Mouse (Mus musculus): Measurements from ENCODE around the gene Rcvrn. TPM values are rescaled to one million over a fixed set of nuclear protein-coding genes. Genes with fewer than 3 reads are reported as not detected.

The Rcvrn gene
- polyA plus RNA-seq (2016; fragmentation: Nextera tagmentation; extraction: Ambion mirVana) = not detected in 2 replicates

DNA sequence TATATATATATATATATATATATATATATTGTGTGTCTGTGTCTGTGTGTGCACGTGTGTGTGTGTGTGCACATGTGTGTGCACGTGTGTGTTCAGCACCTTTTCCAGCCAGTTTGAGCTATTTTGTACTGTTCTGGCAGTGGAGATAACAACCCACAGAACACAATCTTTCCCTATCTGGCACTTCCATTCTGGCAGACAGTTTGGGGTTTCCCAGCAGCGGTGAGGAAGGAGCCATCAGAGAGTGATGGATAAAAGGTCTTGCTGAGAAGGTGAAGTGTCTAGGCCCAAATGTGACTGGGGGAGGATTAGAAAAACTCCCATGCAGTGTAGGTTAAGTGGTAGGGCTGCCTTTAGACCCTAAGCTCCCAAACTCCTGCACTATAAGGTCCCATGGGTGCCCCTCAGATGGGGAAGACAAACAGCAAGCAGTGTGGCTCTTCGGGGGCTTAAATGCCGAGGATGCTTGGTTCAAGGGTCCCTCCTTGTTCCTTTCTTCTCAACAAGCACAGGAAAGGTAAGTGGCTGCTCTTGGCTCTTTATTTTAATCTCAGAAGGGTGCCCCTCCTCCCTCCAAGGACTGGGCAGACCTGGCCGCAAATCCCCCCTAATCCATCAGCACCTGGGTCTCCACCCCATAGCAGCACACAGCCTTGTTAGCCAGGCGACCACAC lies at the start of gene Rcvrn:
Gene Rcvrn, plus strand, starts transcription at position 624 of the 674 bp plus-strand sequence.
- WGBS = 59% methylated on average over 7 of the region's 7 CpGs
- Histone ChIP-seq H3K4me1 (no peaks in the 10 kb centered on the region), H3K27me3 (ENCODE audit: insufficient read depth, poor library complexity, severe bottlenecking) (peaks cover 13% of the 10 kb centered on the region)

DNA sequence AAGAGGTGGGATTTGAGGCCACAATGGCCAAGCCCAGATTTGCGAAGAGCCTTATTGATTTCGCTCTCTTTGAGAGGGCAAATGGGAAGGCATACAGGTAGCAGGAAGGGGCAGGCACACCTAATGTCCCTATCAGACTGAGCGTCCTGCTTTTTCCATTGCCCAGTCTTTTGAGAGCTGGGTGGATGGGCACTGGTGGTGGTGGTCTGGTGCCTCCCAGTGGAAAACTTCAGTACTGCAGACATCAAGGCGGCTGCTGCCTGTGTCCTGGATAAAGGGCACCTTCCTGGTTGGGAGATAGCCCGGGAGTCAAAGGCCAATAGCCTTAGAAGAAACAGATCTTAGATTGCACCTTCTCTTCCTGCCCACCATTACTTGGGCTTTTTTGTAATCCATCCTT lies 47.4 kb upstream of the Rcvrn start:
- H3K4me3 ChIP-seq = no peak overlapping the region
- no peak for DNase-seq (ENCODE audit: low spot score)
- no peaks in the 10 kb centered on the region for H3K9me3 ChIP-seq
- WGBS = 23% methylated on average over 5 of the region's 5 CpGs
- H3K27ac ChIP-seq = no peak overlapping the region
- H3K27me3 ChIP-seq (ENCODE audit: insufficient read depth, poor library complexity, severe bottlenecking) = peaks cover 4% of the 10 kb centered on the region; the same call in 1 of the 2 replicates
- no peaks in the 10 kb centered on the region for H3K36me3 ChIP-seq
- peaks cover 11% of the 10 kb centered on the region for H3K4me1 ChIP-seq

More for the DNA sequence above, at the start of gene Rcvrn:
- H3K9me3 ChIP-seq = no peaks in the 10 kb centered on the region
- no peak within 1 kb of the TSS for H3K27ac ChIP-seq
- DNase-seq (ENCODE audit: low spot score) = no peak
- H3K4me3 ChIP-seq = no peak within 1 kb of the TSS
- H3K36me3 ChIP-seq = no peaks in the 10 kb centered on the region

DNA sequence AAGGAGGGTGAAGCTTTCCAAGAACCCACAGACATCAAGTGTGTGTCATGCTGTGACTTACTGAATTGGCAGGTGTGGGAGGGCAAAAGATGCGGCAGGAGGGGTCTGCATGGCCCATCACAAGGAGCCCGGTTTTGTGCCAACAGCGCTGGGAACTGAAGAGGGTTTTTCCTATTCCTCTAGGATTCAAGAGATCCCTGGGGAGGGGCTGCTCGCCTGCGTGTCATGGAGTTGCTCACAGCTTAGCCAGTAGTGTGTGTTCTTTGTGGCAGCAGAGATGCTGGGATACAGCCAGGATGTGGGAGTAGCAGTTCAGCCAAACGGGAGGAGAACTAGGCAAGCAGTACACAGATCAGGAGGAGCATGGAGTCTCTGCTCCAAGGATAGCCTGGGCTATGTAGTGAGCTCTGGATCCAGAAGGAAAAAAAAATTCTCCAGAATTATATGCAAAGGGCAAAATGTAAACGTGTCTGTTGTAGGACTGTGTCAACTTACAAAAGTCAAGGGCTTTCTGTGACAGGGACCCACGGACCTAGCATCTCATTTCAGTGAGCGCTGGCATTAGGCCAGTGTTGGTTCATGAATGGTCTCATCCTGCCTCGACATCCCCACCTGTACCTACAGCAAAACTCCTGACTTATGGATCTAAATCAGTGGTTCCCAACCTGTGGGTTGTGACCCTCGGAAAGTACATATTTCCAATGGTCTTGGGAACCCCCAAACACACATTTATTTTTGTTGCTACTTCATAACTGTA lies 46.3 kb upstream of the Rcvrn start:
- DNase-seq (ENCODE audit: low spot score) = no peak
- Histone ChIP-seq H3K27ac (no peak overlapping the region), H3K4me3 (no peak overlapping the region), H3K9me3 (no peaks in the 10 kb centered on the region), H3K27me3 (ENCODE audit: insufficient read depth, poor library complexity, severe bottlenecking) (peaks cover 8% of the 10 kb centered on the region; the same call in 1 of the 2 replicates), H3K36me3 (no peaks in the 10 kb centered on the region), H3K4me1 (peaks cover 12% of the 10 kb centered on the region)
- WGBS = 71% methylated on average over 11 of the region's 11 CpGs

DNA sequence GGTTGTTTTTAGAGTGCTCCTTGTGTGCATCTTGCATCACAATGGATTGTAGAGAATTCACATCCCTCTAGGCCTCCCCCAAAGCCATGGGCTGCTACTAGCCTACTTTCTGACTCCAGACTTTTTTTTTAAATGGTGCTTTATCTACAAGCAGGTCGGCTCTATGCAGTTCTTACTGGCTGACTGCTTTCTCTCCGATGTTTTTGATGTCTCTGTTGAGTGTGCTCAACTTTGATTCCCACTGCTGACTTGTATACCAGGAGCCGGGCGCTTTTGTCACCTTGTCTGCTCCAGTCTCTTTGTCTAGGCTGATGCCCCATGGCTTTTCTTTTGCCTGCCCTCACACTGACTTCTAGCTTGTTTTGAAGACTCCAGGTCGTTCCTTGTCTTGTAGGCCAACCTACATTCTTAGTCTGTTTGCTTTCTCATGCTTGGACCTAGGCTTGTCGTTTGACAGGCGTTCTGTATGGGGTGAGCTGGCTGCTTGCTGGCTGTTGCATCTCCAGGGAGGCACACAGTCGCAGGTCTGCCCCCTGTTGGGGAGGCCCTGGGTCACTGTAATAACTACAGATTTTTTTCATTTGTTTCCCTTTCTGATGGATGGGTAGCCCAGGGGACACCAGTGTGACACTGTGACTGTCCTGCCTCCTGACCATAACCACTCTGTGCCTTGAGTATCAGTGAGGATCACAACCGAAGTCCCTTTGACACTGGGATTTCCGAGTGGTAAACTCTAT lies 45.0 kb upstream of the Rcvrn start:
- H3K9me3 ChIP-seq = no peaks in the 10 kb centered on the region
- peaks cover 12% of the 10 kb centered on the region for H3K4me1 ChIP-seq
- H3K36me3 ChIP-seq = no peaks in the 10 kb centered on the region
- DNase-seq (ENCODE audit: low spot score) = no peak
- no peak overlapping the region for H3K27ac ChIP-seq
- no peak overlapping the region for H3K4me3 ChIP-seq
- H3K27me3 ChIP-seq (ENCODE audit: insufficient read depth, poor library complexity, severe bottlenecking) = peaks cover 10% of the 10 kb centered on the region; the same call in 1 of the 2 replicates
- 56% methylated on average over 10 of the region's 10 CpGs for WGBS

DNA sequence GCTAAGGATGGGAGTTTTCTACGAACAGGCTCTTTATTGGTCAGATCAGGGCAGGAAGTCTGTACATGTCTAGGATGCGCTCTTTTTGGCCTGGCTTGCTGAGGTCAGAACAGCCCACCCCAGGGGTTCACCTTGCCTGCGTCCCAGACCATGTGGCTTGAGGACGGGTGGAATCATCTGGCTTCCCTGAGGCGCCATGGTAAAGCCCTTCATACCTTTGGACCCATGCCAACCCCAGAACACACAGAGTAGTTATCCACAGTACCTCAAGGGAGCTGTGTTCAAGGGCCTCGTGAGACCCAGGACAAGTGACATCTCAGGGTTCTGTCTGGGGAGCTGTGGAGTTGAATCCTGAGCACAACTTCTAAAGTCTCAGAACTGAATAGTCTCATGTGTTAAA lies 43.4 kb upstream of the Rcvrn start:
- no peaks in the 10 kb centered on the region for H3K9me3 ChIP-seq
- peaks cover 10% of the 10 kb centered on the region; the same call in 1 of the 2 replicates for H3K27me3 ChIP-seq (ENCODE audit: insufficient read depth, poor library complexity, severe bottlenecking)
- peaks cover 21% of the 10 kb centered on the region for H3K4me1 ChIP-seq
- H3K36me3 ChIP-seq = no peaks in the 10 kb centered on the region
- DNase-seq (ENCODE audit: low spot score) = no peak
- H3K4me3 ChIP-seq = no peak overlapping the region
- WGBS = 79% methylated on average over 6 of the region's 6 CpGs
- no peak overlapping the region for H3K27ac ChIP-seq

DNA sequence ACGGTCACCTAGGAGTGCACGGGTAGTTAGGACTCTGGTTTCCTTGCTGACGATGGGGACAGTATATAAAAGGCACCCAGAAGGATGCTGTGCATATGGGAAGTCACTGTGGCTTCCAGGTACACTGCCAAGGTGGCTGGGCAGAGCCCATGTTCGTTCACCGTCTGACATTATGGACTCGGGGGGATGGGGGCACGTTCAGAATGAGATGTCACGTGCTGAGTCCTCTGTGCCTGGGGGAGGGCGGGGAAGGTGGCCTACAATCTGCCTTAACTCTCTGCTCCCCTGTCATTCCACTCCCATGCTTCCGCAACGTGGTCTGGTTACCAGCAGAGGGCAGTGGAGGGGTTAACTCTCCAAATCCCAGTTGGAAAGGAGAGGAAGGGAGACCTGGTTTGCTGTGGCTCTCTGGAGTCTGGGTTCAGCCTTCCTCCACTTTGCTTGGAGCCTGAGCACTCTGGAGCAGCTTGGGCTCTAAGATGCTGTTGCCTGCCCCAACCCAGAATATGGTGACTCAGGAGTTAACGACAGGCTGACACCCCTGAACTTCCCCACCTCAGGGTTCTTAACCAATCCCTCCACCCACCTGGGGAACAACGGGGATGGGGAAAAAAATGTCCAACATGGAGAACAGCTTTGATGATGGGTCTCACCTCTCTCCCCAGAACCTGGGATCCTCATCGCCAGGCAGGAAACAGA lies 42.8 kb upstream of the Rcvrn start:
- 21% methylated on average over 14 of the region's 14 CpGs for WGBS
- H3K4me3 ChIP-seq = no peak overlapping the region
- no peak for DNase-seq (ENCODE audit: low spot score)
- H3K36me3 ChIP-seq = no peaks in the 10 kb centered on the region
- H3K4me1 ChIP-seq = peaks cover 24% of the 10 kb centered on the region
- H3K9me3 ChIP-seq = no peaks in the 10 kb centered on the region
- peaks cover 13% of the 10 kb centered on the region; the same call in 1 of the 2 replicates for H3K27me3 ChIP-seq (ENCODE audit: insufficient read depth, poor library complexity, severe bottlenecking)
- no peak overlapping the region for H3K27ac ChIP-seq

DNA sequence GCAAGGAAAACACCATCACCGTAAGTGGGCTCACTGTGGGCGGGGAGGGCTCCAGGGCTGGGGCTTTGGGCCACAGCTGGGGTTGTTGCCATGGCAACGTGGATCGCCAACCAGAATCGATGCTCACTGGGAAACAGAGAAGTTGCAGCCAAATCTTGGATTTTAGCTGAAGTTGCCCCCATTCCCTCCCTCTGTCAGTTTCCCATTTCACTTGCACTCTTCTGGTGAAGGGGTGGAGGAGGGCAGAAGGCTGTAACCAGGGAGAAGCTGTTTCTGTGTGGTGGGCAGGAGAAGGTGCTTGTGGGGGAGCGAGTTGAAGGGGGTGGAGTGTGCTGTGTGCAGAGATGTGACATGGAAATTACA lies 42.3 kb upstream of the Rcvrn start:
- Histone ChIP-seq H3K4me1 (peaks cover 24% of the 10 kb centered on the region), H3K36me3 (no peaks in the 10 kb centered on the region), H3K9me3 (no peaks in the 10 kb centered on the region), H3K27ac (no peak overlapping the region), H3K27me3 (ENCODE audit: insufficient read depth, poor library complexity, severe bottlenecking) (peaks cover 13% of the 10 kb centered on the region; the same call in 1 of the 2 replicates), H3K4me3 (no peak overlapping the region)
- WGBS = 41% methylated on average over 6 of the region's 6 CpGs
- no peak for DNase-seq (ENCODE audit: low spot score)

DNA sequence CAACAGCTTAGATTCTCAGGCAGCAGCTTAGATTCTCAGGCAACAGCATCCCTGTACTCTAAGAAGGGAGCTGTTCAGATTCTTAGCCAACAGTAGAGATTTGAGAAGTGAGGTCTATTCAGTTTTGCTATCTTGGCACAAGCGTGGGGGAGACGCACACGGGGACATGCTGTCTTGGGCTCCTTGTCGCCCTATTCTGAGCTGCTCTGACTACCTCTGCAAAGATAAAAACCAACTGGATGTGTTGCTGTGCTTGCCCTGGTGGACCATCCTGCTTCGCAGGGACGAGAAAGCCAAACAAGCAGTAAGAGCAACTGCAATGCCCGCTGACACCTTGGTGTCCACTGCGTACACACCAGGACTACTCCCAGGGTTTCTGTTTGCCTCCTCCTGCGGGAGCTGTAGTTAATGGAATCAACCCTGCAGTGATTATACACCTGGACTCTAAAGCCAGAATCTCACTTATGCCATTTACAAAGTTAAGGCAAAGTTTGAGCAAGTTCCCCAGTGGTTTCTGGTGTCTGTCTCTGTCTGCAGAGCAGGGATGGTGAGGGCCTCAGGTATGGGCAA lies 41.5 kb upstream of the Rcvrn start:
- H3K36me3 ChIP-seq = no peaks in the 10 kb centered on the region
- H3K4me3 ChIP-seq = no peak overlapping the region
- WGBS = 82% methylated on average over 9 of the region's 9 CpGs
- peaks cover 11% of the 10 kb centered on the region; the same call in 1 of the 2 replicates for H3K27me3 ChIP-seq (ENCODE audit: insufficient read depth, poor library complexity, severe bottlenecking)
- DNase-seq (ENCODE audit: low spot score) = no peak
- no peaks in the 10 kb centered on the region for H3K9me3 ChIP-seq
- peaks cover 24% of the 10 kb centered on the region for H3K4me1 ChIP-seq
- no peak overlapping the region for H3K27ac ChIP-seq

DNA sequence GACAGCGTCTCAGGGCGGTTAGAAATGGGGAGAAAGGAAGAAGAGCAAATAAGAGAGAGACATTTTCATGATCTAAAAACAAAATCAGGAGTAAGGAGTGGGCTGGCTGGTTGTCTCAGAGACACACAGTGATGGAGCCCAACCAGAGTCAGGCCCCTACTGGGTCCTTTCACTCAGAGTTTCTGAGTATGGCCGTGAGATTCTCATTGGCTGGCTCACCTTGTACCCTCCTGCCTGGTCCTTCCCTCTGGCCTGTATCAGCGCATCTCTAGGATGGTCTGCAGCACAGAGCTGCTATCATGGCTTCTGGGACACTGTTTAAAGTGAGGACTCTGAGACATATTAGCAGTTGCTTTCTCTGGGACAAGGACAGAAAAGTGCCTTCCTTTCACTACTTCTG lies 40.6 kb upstream of the Rcvrn start:
- H3K9me3 ChIP-seq = no peaks in the 10 kb centered on the region
- H3K4me3 ChIP-seq = no peak overlapping the region
- H3K27ac ChIP-seq = no peak overlapping the region
- no peak for DNase-seq (ENCODE audit: low spot score)
- no peaks in the 10 kb centered on the region for H3K36me3 ChIP-seq
- 75% methylated on average over 4 of the region's 4 CpGs for WGBS
- peaks cover 9% of the 10 kb centered on the region; the same call in 1 of the 2 replicates for H3K27me3 ChIP-seq (ENCODE audit: insufficient read depth, poor library complexity, severe bottlenecking)
- peaks cover 27% of the 10 kb centered on the region for H3K4me1 ChIP-seq

DNA sequence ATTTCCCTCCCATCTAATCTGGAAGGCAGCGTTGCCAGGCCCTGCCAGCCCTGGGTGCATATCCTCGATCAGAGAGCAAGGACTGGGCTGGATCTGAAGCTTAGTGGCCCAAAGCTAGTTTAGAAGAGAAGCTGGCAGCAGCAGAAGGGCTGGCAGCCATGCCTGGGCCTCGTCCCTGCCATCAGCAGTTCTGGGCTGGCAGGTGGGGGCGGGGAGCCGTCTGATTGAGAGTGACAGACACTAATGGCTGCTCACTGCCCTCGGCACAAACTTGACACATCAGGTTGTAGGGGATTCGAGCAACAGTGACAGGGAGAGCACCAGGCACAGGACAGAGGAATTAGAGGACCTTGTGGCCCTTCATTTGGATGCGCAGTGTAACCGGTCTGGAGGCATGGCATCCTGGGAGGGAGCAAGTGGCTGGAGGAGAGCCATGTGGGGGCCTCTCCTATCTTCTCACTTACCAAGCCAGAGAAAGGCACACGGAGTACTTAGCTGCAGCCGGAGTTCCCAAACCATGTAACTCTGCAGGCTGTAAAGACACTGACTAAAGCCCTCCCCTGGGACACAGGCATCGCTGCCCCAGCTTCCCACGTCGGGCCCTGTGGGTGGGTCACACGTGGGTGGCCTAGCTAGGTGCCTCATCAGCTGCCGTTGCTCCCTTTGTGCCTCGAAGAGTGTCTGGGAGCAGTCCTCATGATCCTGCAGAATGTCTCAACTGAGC lies 39.7 kb upstream of the Rcvrn start:
- Histone ChIP-seq H3K27ac (peak overlapping the region; percentile 3; the same call in 1 of the 2 replicates), H3K4me3 (no peak overlapping the region), H3K9me3 (no peaks in the 10 kb centered on the region), H3K36me3 (no peaks in the 10 kb centered on the region), H3K27me3 (ENCODE audit: insufficient read depth, poor library complexity, severe bottlenecking) (peaks cover 9% of the 10 kb centered on the region; the same call in 1 of the 2 replicates), H3K4me1 (peaks cover 27% of the 10 kb centered on the region)
- 64% methylated on average over 17 of the region's 17 CpGs for WGBS
- DNase-seq (ENCODE audit: low spot score) = no peak

DNA sequence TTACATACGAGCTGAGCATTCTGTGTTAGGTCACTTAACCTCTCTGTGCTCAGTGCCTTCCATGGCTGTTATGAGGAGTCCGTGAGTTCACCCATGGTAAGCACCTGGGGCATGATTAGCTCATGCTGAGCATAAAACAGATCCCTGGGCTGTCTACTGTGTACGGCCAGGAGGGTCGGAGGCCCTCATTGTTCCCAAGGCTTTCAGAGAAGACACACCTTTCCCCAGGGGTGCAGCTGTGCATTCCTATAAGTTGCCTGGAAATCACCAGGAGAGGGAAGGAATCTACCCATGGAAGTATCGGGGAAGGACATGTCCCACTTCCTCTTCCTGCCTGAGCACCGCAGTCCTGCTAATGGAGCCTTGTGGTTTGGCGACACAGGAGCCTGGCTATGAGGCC lies 38.8 kb upstream of the Rcvrn start:
- H3K27me3 ChIP-seq (ENCODE audit: insufficient read depth, poor library complexity, severe bottlenecking) = peaks cover 9% of the 10 kb centered on the region; the same call in 1 of the 2 replicates
- no peaks in the 10 kb centered on the region for H3K36me3 ChIP-seq
- 79% methylated on average over 7 of the region's 7 CpGs for WGBS
- no peak overlapping the region for H3K4me3 ChIP-seq
- H3K9me3 ChIP-seq = no peaks in the 10 kb centered on the region
- no peak overlapping the region for H3K27ac ChIP-seq
- peaks cover 27% of the 10 kb centered on the region for H3K4me1 ChIP-seq
- no peak for DNase-seq (ENCODE audit: low spot score)

DNA sequence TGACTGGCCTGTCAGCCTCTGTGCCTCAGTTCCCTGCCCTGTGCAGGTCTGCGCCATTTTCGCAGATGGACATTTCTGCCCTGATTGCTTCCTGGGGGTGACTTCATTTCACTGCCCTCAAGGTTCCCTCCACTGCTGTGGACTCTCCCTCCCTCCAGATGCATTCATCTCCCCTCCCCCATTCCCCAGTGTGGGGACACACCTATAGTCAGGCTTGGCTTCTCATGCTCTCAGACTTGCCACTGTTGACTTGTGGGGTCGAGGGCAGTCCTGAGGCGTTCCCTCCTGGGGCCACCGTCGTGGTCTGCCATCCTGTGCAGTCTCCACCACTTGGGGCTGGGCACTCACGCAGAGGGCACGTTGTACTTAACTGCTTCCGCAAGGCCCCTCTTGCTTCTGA lies 38.3 kb upstream of the Rcvrn start:
- peaks cover 27% of the 10 kb centered on the region for H3K4me1 ChIP-seq
- 92% methylated on average over 9 of the region's 9 CpGs for whole genome bisulfite sequencing
- H3K27ac ChIP-seq = no peak overlapping the region
- no peak overlapping the region for H3K4me3 ChIP-seq
- DNase-seq (ENCODE audit: low spot score) = no peak
- H3K27me3 ChIP-seq (ENCODE audit: insufficient read depth, poor library complexity, severe bottlenecking) = peaks cover 12% of the 10 kb centered on the region; the same call in 1 of the 2 replicates
- no peaks in the 10 kb centered on the region for H3K9me3 ChIP-seq
- H3K36me3 ChIP-seq = no peaks in the 10 kb centered on the region
